Mouse (Mus musculus): ENCODE results near the gene Vopp1. TPM values are rescaled to one million over a fixed set of nuclear protein-coding genes. Genes with fewer than 3 reads are reported as not detected.

Vopp1 gene
- polyA plus RNA-seq, 1 experiment from 2014 or later, result 25.0 TPM

GRCm38 (mm10) chr6:57787376-57787775, 37.6 kb downstream of the Vopp1 start:
- no peak for DNase-seq (ENCODE audit: low spot score)

- DNase-seq (ENCODE audit: low spot score), result no peak
These were observed 40.7 kb downstream of the Vopp1 start for GRCm38 (mm10) chr6:57784251-57784650.

- no peak for DNase-seq (ENCODE audit: low spot score)
These were observed 42.3 kb downstream of the Vopp1 start for GRCm38 (mm10) chr6:57782658-57783057.

GRCm38 (mm10) chr6:57780359-57780758, 44.6 kb downstream of the Vopp1 start:
- no peak for DNase-seq (ENCODE audit: low spot score)

GRCm38 (mm10) chr6:57773792-57774191, 51.2 kb downstream of the Vopp1 start:
- DNase-seq (ENCODE audit: low spot score), result no peak

- no peak for DNase-seq (ENCODE audit: low spot score)
These were observed 54.3 kb downstream of the Vopp1 start for GRCm38 (mm10) chr6:57770467-57771190.

- no peak for DNase-seq (ENCODE audit: low spot score)
These were observed 55.9 kb downstream of the Vopp1 start for GRCm38 (mm10) chr6:57768948-57769525.

- DNase-seq (ENCODE audit: low spot score), result no peak
These were observed 57.7 kb downstream of the Vopp1 start for GRCm38 (mm10) chr6:57767112-57767868.

GRCm38 (mm10) chr6:57766287-57766686, 58.7 kb downstream of the Vopp1 start:
- DNase-seq (ENCODE audit: low spot score), result no peak

- no peak for DNase-seq (ENCODE audit: low spot score)
These were observed 59.7 kb downstream of the Vopp1 start for GRCm38 (mm10) chr6:57765095-57765878.

GRCm38 (mm10) chr6:57763054-57763453, 61.9 kb downstream of the Vopp1 start:
- DNase-seq (ENCODE audit: low spot score), result no peak

GRCm38 (mm10) chr6:57753962-57754759, 70.8 kb downstream of the Vopp1 start:
- no peak for DNase-seq (ENCODE audit: low spot score)

GRCm38 (mm10) chr6:57745748-57746129, 79.2 kb downstream of the Vopp1 start:
- DNase-seq (ENCODE audit: low spot score), result no peak

- no peak for DNase-seq (ENCODE audit: low spot score)
These were observed 79.8 kb downstream of the Vopp1 start for GRCm38 (mm10) chr6:57744974-57745747.

- DNase-seq (ENCODE audit: low spot score), result no peak
These were observed 80.8 kb downstream of the Vopp1 start for GRCm38 (mm10) chr6:57744123-57744522.

GRCm38 (mm10) chr6:57743333-57743732, 81.6 kb downstream of the Vopp1 start:
- DNase-seq (ENCODE audit: low spot score), result no peak

GRCm38 (mm10) chr6:57742749-57743148, 82.2 kb downstream of the Vopp1 start:
- no peak for DNase-seq (ENCODE audit: low spot score)

GRCm38 (mm10) chr6:57721347-57721746, 103.6 kb downstream of the Vopp1 start:
- DNase-seq (ENCODE audit: low spot score), result no peak

GRCm38 (mm10) chr6:57711726-57712125, 113.2 kb downstream of the Vopp1 start:
- no peak for DNase-seq (ENCODE audit: low spot score)

- DNase-seq (ENCODE audit: low spot score), result no peak
These were observed 118.2 kb downstream of the Vopp1 start for GRCm38 (mm10) chr6:57706721-57707120.

Measured in thymus, postnatal 0 days (tissue).